Mouse (Mus musculus): ENCODE data around the gene Crk.

Gene Crk

GRCm38 (mm10) chr11:75737806-75738476 lies 58.9 kb downstream of the Crk start:
- in situ Hi-C loops (cut with MboI, MseI) = loop anchor here (10.0 kb wide), 1 partner anchor 203 kb away; the partner anchor contains the start of gene Slc43a2

DNA sequence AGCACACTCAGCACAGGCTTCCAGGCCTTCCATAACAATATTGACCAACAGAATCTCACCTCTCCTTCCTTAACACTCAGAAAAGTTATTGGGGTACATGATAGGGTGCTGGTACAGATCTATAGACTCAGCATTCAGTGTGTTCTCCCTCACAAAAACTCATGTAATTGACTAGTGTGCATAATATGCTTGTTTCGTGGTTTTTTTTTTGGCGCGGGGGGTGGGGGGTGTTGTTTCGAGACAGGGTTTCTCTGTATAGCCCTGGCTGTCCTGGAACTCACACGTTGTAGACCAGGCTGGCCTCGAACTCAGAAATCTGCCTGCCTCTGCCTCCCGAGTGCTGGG lies 59.4 kb downstream of the Crk start:
- in situ Hi-C loops (cut with MboI, MseI) = loop anchor here (10.0 kb wide), 1 partner anchor 204 kb away; the partner anchor contains the start of gene Slc43a2

DNA sequence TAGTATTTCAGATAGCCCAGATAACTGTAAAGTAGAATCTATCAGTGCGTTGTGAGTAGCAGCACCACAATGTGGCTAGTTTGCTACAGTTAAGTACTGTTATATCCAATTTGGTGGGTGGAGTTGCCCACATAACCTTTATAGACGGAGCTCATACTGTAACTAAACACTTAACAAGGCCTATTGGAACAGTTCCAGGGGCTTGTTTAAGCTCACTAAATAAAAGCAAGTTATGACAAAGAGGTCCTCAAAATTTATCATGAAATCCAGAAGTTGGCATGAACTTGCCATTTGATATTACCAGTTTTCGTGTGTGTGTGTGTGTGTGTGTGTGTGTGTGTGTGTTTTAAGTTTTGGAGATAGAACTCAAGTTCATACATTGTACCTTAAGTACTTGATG lies 61.1 kb downstream of the Crk start:
- in situ Hi-C loops (cut with MboI, MseI) = no loop called here

- in situ Hi-C loops (cut with MboI, MseI) = no loop called here
Observed at GRCm38 (mm10) chr11:75741615-75742014, 62.6 kb downstream of the Crk start.

- in situ Hi-C loops (cut with MboI, MseI) = no loop called here
Observed at GRCm38 (mm10) chr11:75744761-75745160, 65.7 kb downstream of the Crk start.

GRCm38 (mm10) chr11:75750537-75750936 lies 71.5 kb downstream of the Crk start:
- in situ Hi-C loops (cut with MboI, MseI) = no loop called here

GRCm38 (mm10) chr11:75751082-75751481 lies 72.0 kb downstream of the Crk start:
- in situ Hi-C loops (cut with MboI, MseI) = no loop called here

All from T-helper 1 cell (primary cell).